Mouse (Mus musculus): ENCODE results near the gene Cyp19a1.

Cyp19a1 gene

DNA sequence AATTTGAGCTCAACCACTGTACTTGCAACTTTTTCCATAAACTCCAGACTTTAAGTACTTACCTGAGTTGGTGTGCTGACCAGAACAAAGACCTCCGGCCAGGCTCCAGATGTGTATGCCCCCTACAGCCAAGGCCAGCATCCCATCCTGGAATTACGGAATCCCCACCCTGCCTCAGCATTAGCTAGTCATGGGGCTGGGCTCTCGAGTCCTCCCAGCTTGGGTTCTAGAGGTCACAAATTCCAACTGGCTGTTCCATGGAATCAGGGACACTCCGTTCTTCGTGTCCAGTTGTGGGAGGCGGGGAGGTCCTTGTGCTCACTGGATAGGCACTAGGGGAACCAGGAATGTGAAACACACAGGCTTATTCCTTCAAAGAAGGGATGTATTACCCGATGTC is at the start of gene Cyp19a1:
Cyp19a1 (minus strand) TSS at position 101 of the 400 bp plus-strand sequence.
- ChIA-PET POLR2A (no interaction called here), CTCF (interaction anchor here in 2 of 4 experiments (0.6 to 0.7 kb wide), 2 partner anchors 70 to 76 kb away, joined by 3 read pairs; no protein-coding TSS in a partner anchor)

DNA sequence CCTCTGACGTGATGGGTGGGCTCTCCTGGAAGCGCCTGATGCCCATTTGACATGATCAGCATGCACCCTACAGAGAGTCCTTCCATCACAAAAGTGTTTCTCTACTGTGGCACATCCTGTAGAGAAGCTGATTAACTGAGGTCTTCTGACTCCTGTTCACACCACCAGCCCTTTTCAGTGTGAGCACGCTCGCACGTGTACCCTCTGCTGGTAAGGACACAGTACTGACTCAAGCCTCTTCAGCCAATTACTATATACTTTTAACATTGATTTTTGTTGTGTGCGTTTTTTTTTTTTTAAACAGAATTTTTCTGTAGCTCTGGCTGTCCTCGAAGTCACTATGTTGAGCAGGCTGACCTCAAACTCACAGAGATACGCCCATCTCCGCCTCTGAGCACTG is 48.5 kb upstream of the Cyp19a1 start:
- POLR2A ChIA-PET = interaction anchor here in 1 of 4 experiments (0.6 kb wide), 1 partner anchor 782 kb away, joined by 3 read pairs; no protein-coding TSS in a partner anchor
- CTCF ChIA-PET = interaction anchor here (0.6 to 1.4 kb wide), 6 partner anchors 9 to 331 kb away, joined by 3 to 5 read pairs (median 4); no protein-coding TSS in a partner anchor

DNA sequence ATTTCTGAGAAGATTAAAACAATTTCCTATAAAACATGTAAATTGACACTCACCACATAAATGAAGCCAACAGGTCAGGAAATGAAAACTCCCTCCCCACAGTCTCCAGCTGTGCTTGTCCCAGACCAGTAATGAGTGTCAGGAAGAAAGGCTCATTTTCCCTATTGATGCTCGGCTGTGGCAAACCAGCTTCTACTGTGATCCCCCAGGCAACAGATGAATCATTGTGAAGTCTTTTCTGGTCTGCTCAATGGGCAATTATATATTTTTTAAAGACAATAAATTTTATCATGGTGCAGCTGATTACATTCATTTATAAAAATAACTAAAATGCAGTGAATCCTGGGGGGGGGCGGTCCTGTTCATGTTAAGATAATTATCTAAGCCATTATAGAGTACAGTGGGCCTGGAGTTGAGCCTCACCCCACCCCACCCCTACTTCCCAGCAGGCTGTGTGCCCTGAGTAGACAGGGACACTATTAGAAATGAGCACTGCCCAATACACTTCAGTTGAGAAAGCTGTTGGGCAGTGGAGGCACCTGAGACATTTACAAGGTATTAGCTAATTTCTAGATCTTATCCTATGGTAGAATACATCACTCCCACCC is 40.9 kb upstream of the Cyp19a1 start:
- POLR2A ChIA-PET = interaction anchor here in 1 of 4 experiments (0.8 to 1.1 kb wide), 2 partner anchors 9 to 16 kb away, joined by 3 to 4 read pairs; no protein-coding TSS in a partner anchor
- CTCF ChIA-PET = no interaction called here

DNA sequence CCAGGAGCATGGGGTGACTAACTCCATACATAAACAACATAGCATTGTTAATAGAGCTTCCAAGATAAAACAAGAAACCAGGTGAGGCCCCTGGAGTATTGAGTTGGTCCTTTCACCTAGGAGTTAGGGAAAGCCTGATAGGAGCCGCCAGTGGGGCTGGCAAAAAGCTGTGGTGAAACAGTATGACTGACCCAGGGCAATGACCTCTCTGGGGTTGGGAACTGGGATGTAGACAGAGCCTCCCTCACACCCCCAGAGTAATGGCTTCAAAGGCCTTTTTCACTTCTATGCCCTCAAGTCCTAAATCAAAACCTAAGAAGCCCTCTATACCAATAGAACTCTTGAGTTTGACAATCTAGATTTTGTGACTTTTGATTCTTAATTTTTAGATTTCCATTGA is 40.3 kb upstream of the Cyp19a1 start:
- CTCF ChIA-PET = no interaction called here
- POLR2A ChIA-PET = interaction anchor here in 1 of 4 experiments (0.8 kb wide), 1 partner anchor 8 kb away, joined by 3 read pairs; no protein-coding TSS in a partner anchor

DNA sequence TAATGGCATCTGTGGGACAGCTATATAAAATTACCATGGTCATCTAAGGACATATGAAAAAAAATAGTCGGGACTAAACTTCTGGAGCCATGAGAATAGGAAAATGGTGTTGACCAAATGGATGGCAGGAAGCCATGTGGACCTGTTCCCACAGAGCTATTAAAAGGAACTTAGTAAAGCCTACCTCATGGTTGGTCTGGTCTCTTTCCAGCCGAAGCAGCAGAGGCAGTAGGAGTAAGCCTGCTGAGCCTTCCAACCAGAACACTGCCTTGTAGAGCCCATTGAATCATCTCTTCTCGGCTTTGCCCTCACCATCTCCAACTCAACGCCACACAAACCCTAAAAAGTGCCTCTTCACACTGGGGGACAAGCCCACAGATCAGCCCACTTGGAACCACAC is 33.3 kb upstream of the Cyp19a1 start:
- CTCF ChIA-PET = no interaction called here
- POLR2A ChIA-PET = no interaction called here

DNA sequence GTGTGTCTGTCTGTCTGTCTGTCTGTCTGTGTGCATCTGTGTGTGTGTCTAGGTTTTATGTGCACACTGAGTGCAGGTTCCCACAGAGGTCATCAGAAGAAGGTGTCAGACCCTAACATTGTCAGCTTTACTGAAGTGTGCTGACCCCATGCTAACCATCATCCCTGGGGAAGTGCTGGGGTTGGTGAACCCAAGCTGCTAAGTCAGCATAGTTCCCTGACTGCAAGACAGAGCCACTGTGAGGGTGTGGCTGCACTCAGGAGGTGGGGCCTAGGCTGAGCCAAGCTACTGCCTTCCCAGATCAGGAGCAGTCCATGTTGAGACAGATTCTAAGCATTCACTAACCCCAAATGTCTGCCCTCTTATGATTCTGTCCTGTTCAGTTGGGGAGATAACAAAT is 31.9 kb upstream of the Cyp19a1 start:
- ChIA-PET CTCF (interaction anchor here in 2 of 4 experiments (0.6 to 0.7 kb wide), 2 partner anchors 80 to 129 kb away, joined by 3 read pairs; no protein-coding TSS in a partner anchor), POLR2A (interaction anchor here in 2 of 4 experiments (0.6 to 1.0 kb wide), 3 partner anchors 9 to 193 kb away, joined by 3 read pairs; no protein-coding TSS in a partner anchor)

DNA sequence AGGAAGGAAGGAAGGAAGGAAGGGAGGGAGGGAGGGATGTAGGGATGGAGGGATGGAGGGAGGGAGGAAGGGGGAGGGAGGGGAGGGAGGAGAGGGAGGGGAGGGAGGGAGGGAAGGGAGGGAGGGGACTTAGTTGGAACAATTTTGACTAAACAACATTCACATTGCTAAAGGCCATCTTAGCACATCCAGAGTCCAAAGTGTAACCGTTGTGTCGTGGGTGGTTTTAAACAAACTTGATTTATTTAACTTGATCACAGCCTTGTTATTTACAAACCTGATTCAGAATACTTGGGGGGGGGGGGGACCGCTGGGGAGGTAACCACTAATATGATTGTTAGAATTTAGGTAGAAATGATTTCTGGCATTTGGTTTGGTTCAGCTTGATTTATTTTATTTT is 31.5 kb upstream of the Cyp19a1 start:
- ChIA-PET CTCF (no interaction called here), POLR2A (interaction anchor here in 1 of 4 experiments (0.8 to 1.0 kb wide), 2 partner anchors 9 to 10 kb away, joined by 3 read pairs; no protein-coding TSS in a partner anchor)

DNA sequence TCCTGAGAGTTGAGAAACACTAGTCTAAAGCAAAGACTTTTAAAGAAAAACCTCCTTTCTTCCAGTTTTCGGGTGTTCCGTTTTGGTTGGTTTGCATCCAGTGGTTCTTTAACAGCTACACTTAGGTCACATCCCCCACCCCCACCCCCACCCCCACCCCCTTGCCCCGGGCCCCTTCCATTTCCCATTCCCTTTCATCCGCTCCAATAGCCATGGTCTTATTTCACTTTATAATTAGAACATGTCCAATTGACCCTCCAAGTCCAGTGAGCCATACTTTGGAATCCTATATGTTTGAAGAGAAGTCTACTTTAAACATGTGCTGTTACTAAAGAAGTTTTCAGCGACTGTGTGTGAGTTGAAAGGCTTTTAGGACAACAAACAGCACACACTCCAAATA is 19.9 kb upstream of the Cyp19a1 start:
- POLR2A ChIA-PET = interaction anchor here in 1 of 4 experiments (0.7 kb wide), 1 partner anchor 204 kb away, joined by 3 read pairs; no protein-coding TSS in a partner anchor
- CTCF ChIA-PET = interaction anchor here in 1 of 4 experiments (0.7 kb wide), 1 partner anchor 9 kb away, joined by 5 read pairs; no protein-coding TSS in a partner anchor

DNA sequence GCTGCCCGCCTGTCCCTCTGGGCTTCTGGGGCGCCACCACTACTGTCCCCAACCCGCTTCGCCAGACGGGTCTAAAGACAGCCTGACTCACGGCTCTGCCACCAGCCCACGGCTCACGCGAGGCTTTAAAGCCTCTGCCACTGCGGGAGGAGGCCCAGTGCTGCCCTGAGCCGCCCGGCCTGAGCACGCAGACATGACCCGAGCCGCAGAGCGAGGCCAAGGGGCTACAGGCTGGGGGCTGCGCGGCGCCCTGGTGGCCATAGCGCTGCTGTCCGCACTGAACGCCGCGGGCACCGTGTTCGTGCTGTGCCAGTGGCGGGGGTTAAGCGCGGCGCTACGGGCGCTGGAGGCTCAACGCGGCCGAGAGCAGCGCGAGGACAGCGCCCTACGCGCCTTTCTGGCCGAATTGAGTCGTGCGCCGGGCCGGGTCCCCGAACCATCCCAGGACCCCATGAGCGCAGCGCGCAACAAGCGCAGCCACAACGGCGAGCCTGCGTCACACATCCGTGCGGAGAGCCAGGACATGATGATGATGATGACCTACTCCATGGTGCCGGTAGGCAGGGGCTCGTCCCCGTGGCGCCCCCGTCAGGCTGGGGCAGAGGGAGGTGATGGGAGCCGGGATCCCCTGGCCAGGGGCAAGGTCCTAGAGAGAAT is 18.5 kb upstream of the Cyp19a1 start, which contains the start of gene Gldn:
Gldn (plus strand) TSS at position 156 of the 657 bp plus-strand sequence.
- ChIA-PET POLR2A (no interaction called here), CTCF (interaction anchor here in 1 of 4 experiments (0.6 kb wide), 1 partner anchor 266 kb away, joined by 5 read pairs; no protein-coding TSS in a partner anchor)

DNA sequence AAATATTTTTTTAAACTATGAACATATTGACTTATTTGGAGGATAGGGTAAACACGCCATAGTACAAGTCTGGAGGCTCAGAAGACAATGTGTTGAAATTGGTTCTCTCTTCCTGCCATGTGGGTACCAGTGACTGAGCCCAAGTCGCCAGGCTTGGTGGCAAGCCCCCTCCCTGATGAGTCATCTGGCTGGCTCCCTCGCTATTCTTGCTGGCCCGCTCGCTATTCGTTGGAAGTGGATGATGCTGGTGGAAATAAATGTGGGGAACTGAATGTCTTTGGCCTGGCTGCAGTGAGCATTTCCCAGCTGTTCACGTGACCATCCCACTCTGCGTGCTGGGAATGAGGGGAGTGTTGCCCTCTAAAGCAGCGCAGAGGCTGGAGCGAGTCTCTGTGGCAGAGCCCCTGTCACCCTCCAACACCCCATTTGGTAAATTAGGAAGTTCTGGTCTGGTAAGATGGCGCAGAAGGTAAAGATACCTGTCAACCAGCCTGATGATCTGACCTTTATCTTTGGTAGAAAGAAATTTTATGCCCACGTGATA is 11.2 kb upstream of the Cyp19a1 start:
- ChIA-PET POLR2A (no interaction called here), CTCF (interaction anchor here in 1 of 4 experiments (0.6 kb wide), 1 partner anchor 356 kb away, joined by 4 read pairs; no protein-coding TSS in a partner anchor)

DNA sequence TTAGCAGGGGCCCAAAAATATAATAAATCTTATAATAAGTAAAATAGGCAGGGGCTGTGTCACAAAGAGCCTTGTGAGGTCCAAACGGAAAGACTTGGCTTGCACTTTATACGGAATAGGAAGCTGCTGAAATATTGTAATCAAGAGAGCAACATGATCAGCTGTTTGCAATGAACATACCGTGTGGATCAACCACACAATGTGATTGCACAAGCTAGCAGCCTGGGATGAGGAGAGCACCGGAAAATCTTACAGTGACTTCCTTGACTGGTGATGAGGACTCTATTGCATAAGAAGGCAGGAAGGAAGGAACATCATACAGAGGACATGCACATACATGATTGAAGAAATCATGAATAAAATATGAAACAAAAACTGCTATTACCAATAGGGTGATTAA is 7.4 kb upstream of the Cyp19a1 start:
- ChIA-PET CTCF (no interaction called here), POLR2A (no interaction called here)

DNA sequence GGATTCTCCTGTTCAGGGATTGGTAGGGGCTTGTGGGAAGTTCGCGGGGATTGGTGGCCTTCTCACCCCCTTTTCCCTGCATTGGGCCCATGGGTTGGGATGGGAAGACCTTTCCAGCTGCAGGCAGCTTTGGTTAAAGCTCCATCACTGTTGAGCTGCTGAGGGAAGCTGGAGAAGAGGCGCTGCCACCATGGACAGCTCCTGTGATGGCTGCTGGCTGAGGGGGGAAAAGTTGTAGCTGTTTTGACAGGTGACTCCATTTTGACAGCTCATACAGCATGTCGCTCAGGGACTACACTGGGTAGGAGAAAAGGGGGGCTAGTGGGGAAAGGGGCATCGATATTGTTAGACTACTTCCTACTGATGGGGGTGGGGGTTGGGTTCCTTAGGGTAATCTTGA is 3.0 kb upstream of the Cyp19a1 start:
- CTCF ChIA-PET = interaction anchor here in 3 of 4 experiments (0.6 to 0.9 kb wide), 3 partner anchors 16 to 343 kb away, joined by 3 to 6 read pairs (median 3); no protein-coding TSS in a partner anchor
- POLR2A ChIA-PET = interaction anchor here in 1 of 4 experiments (0.6 to 1.3 kb wide), 2 partner anchors 9 to 530 kb away, joined by 4 read pairs; no protein-coding TSS in a partner anchor

DNA sequence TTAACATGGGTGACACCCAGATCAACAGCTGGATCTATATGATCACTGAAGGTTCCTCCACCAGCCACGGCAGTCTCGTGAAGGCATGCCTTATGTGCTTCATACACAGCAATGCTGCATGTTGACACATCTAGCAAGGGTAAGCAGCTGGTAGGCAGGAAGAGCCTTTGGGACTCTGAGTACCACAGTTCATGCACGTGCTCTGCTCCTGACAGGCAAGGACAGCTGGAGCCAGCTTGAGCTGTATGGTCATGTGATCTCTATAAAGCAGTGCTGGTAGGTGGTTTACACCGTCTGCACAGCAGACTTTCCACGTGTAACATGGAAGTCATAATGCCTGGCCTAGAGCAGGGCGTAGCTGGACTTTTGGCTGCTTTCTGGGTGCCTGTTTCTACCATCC is 2.1 kb upstream of the Cyp19a1 start:
- ChIA-PET CTCF (no interaction called here), POLR2A (no interaction called here)

DNA sequence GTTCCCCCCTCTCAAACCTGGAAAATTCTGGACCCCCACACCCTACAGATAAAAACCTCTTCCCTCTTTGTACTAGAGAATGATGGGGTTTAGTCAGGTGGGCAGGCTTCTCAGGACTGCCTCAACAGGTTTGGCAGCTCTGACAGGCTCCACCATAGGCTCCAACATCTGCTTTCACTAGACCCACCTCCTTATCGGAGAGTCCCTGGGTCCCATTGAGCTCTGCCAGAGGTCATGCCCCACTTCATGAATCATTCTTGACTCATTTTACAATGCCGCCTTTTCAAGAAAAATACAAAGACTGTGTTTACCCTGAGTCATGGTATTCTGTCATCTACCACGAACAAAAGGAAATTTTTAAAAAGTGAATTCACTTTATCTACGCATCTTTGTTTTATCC is 3.2 kb downstream of the Cyp19a1 start:
- POLR2A ChIA-PET = interaction anchor here in 1 of 4 experiments (0.9 kb wide), 1 partner anchor 16 kb away, joined by 3 read pairs; no protein-coding TSS in a partner anchor
- CTCF ChIA-PET = no interaction called here

DNA sequence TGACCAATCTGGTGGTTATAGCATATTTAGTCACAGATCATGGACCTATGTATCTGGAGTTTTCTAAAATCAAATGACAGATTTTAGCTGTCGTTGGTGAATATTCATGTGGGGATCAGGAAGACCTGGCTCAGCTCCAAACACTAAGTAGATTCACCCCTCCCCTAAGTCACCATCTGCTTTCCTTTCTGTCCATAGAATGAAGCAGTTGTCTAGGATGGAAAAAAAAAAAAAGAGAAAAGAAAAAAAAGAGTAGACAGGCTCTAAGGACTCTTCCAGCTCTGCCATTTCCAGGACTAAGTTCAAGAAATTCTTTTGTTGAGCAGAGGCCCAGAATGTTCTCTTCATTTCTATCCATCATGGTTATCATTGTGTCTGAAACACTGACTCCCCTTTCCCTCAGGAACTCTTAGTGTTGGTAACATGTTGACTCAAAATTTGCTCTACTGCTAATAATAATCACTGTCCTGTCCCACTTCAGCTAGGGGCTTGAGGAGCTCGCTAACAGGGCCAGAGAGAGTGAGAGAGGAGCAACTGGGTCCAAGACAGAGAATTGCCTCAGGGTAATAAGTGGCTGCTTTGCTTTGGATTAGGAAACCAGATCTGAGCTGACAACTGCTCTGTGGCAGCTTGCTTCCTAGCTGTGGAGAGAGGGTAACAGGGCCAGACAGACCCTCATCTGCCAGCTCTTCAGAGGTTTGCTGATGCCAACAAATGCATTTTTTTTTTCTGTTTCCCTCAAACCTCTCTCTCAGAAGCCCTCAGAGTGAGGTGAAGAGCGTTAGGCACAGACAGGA is 22.8 kb downstream of the Cyp19a1 start:
- CTCF ChIA-PET = interaction anchor here in 2 of 4 experiments (0.5 to 0.7 kb wide), 2 partner anchors 12 to 65 kb away, joined by 3 to 5 read pairs; no protein-coding TSS in a partner anchor
- POLR2A ChIA-PET = interaction anchor here in 1 of 4 experiments (1.4 kb wide), 1 partner anchor 14 kb away, joined by 4 read pairs; no protein-coding TSS in a partner anchor

DNA sequence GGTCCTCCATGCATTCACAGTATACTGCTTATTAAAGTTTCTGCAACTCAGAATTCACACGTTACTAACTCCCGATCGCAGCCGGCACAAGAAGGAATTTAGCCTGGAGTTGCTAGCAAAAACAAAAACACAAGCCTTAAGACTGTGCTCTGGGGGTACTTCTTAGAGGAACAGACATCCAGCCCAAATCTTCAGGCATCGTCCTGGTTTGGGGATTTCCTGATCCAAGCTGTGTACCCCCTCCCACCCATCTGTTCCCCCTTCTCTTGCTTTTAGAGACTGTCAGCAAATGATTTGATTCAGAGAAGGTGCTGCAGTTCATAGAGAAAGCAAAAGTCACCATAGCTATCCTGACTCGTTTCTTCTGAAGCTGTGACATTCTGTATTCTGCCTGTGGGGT is 40.3 kb downstream of the Cyp19a1 start:
- CTCF ChIA-PET = no interaction called here
- POLR2A ChIA-PET = interaction anchor here in 1 of 4 experiments (0.7 kb wide), 1 partner anchor 14 kb away, joined by 3 read pairs; no protein-coding TSS in a partner anchor

DNA sequence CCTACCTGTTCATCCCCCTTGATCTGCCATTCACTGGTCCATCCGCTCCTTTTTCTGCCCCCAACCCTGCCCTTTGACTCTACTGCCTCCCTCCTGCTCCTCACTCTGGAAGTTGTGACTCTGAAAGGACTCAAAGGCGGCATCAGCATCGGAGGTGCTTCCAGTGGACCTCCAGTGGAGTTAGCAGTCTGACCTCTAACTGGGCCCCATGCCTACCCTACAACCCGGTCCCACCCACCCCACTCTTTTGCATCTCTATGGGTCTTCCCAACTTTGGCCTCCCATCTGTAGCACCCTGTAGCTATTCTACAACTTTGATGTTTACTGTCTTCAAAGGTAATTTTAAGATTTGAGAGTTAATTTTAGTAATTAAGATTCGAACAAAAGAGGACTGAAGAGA is 51.4 kb downstream of the Cyp19a1 start:
- ChIA-PET CTCF (interaction anchor here in 3 of 4 experiments (0.7 to 1.0 kb wide), 3 partner anchors 13 to 388 kb away, joined by 3 to 6 read pairs (median 4); no protein-coding TSS in a partner anchor), POLR2A (interaction anchor here in 3 of 4 experiments (0.6 to 1.7 kb wide), 4 partner anchors 9 to 1112 kb away, joined by 3 to 4 read pairs (median 3); no protein-coding TSS in a partner anchor)

DNA sequence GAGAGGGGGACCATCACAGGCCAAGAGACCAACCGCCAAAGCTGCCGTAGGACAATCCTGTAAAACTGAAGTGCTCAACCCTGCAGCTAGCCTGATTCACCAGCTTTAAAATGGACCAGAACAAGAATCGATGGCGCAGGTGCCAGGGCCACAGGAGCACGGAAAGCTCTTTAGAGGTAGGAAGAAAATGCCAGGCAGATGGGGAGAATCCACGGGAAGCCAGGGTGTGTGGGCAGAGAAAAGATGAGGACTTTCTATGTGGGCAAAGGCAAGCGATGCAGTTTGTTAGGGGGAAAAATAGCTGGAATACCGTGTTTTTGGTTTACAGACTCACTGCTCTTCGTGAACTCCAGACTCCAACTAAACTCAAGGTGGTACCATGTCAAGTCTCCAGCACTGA is 53.0 kb downstream of the Cyp19a1 start:
- POLR2A ChIA-PET = interaction anchor here in 2 of 4 experiments (0.9 to 1.1 kb wide), 2 partner anchors 8 to 19 kb away, joined by 3 read pairs; no protein-coding TSS in a partner anchor
- CTCF ChIA-PET = interaction anchor here in 1 of 4 experiments (0.5 to 1.9 kb wide), 3 partner anchors 107 to 385 kb away, joined by 3 to 5 read pairs (median 3); no protein-coding TSS in a partner anchor
